Mouse (Mus musculus) MEL (cell line): Measurements from ENCODE around the gene Rab9.

ENCODE experiments used
- CTCF ChIP-seq, 3 experiments: IDR thresholded peaks in 2 of 3; conservative IDR thresholded peaks in 1 of 3; 2 replicates each; pipeline ENCODE4 v1.5.1; 2011 to 2012; ENCODE audit warnings: low read length in 3 of 3, low read depth in 2 of 3, mild to moderate bottlenecking in 2 of 3, improper control_type of control experiment in 1 of 3, inconsistent platforms in 1 of 3, mixed read lengths in 1 of 3, moderate library complexity in 1 of 3; ENCODE audit not compliant: control insufficient read depth in 1 of 3, insufficient read depth in 1 of 3, poor library complexity in 1 of 3, severe bottlenecking in 1 of 3
- SMC3 ChIP-seq: IDR thresholded peaks from 2 replicates; pipeline ENCODE4 v1.6.1; 2011; ENCODE audit warnings: low read depth, low read length, improper control_type of control experiment

DNA sequence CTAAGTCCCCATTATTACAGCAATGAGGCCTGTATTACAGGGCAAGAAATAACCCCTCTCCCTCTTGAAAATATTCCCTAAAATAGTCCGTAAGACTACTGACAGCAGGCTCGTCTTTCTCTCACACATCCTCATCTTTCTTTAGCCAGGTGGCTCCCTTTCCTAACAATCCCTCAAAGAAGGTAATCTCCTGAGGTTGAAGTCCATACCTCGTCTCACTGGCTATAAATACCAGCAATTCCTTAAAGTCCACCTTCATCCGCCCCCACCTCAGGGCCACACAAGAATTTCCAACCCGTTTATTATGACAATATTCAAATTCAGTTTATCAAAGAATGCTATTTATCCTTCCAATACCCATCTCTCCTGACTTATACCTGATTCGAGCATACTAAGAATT lies 7.1 kb downstream of the Rab9 start:
- TF ChIP-seq CTCF (IDR thresholded peaks at IDR 0.05 in 2 of 3, conservative IDR thresholded peaks at IDR 0.05 in 1 of 3; ENCODE audit: control insufficient read depth in 1 of 3, insufficient read depth in 1 of 3, low read depth in 2 of 3, low read length in 3 of 3, poor library complexity in 1 of 3, severe bottlenecking in 1 of 3) (no peak), SMC3 (no peak)
